In the genomic region with DNA sequence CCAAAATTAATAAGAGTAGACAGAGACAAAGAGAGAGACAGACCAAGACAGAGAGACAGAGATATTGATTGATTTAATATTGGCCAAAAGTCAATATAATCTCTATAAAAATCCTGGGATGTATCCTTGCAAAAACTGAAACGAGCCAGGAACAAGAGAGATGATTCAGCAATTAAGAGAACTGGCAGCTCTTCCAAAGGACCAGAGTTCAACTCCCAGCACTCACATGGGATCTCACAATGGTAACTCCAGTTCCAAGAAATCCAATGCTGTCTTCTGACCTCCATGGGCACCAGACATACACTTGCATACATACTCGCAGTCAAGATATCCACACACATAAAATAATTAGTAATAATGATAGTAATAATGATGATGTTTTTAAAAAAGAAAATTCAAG, we compare ENCODE assay signal across 37 mouse cellular contexts. TPM values are rescaled to one million over a fixed set of nuclear protein-coding genes. Genes with fewer than 3 reads are reported as not detected.
"Had no signal": no experiment of that assay in that cellular context is flagged by ENCODE, and none has a peak within 500 bp of the region (broad histone marks: within the 10 kb centered on the region; RNA-seq: fewer than 3 reads in every experiment).

No protein-coding gene starts in this region.

- H3K9ac ChIP-seq: heart, embryonic 12.5 days; heart, embryonic 13.5 days; heart, embryonic 15.5 days; hindbrain, embryonic 12.5 days; hindbrain, embryonic 13.5 days; hindbrain, embryonic 14.5 days; hindbrain, embryonic 15.5 days; intestine, embryonic 15.5 days; kidney, embryonic 15.5 days had no signal

- H3K27me3 ChIP-seq: heart, embryonic 12.5 days; heart, embryonic 13.5 days; heart, embryonic 15.5 days; hindbrain, embryonic 12.5 days; hindbrain, embryonic 13.5 days; hindbrain, embryonic 15.5 days; intestine, embryonic 15.5 days; kidney, embryonic 15.5 days had no signal

- DNase-seq: heart, postnatal 10 days; heart, postnatal 14 days; heart, postnatal 36 days; heart, postnatal 4 days; kidney, adult 11 months; kidney, adult 18-20 months; kidney, adult 2 months; kidney, adult 8-10 months; kidney, adult 9 months; kidney, postnatal 10 days; kidney, postnatal 14 days; kidney, postnatal 25 days; kidney, postnatal 36 days; kidney, postnatal 4 days; layer of hippocampus, adult 9-11 months; layer of hippocampus, postnatal 36 days had no signal

- H3K4me3 ChIP-seq: heart, embryonic 10.5 days; heart, embryonic 12.5 days; heart, embryonic 13.5 days; heart, embryonic 15.5 days; hindbrain, embryonic 10.5 days; hindbrain, embryonic 12.5 days; hindbrain, embryonic 13.5 days; hindbrain, embryonic 15.5 days; intestine, embryonic 15.5 days; kidney, embryonic 15.5 days; layer of hippocampus, adult 2 months; left cerebral cortex, adult 2 months had no signal

- H3K27ac ChIP-seq: heart, embryonic 10.5 days; heart, embryonic 13.5 days; heart, embryonic 15.5 days; hindbrain, embryonic 10.5 days; hindbrain, embryonic 12.5 days; hindbrain, embryonic 13.5 days; hindbrain, embryonic 14.5 days; hindbrain, embryonic 15.5 days; hindbrain, postnatal 0 days; intestine, embryonic 15.5 days; kidney, embryonic 15.5 days; kidney, postnatal 0 days; layer of hippocampus, adult 2 months; left cerebral cortex, adult 2 months had no signal

- H3K9me3 ChIP-seq: heart, embryonic 10.5 days; heart, embryonic 12.5 days; heart, embryonic 13.5 days; heart, embryonic 15.5 days; hindbrain, embryonic 10.5 days; hindbrain, embryonic 12.5 days; hindbrain, embryonic 13.5 days; hindbrain, embryonic 15.5 days; intestine, embryonic 15.5 days; kidney, embryonic 15.5 days had no signal

- H3K4me2 ChIP-seq: heart, embryonic 11.5 days; heart, embryonic 12.5 days; heart, embryonic 13.5 days; heart, embryonic 15.5 days; hindbrain, embryonic 12.5 days; hindbrain, embryonic 13.5 days; hindbrain, embryonic 14.5 days; hindbrain, embryonic 15.5 days; intestine, embryonic 15.5 days; kidney, embryonic 15.5 days had no signal

- ATAC-seq: hindbrain, embryonic 16.5 days; hindbrain, postnatal 0 days; inflammation-experienced regulatory T-cells, adult 6 months; intestine, embryonic 15.5 days; intestine, embryonic 16.5 days; intestine, postnatal 0 days had no signal

- H3K4me1 ChIP-seq: heart, embryonic 10.5 days; heart, embryonic 12.5 days; heart, embryonic 13.5 days; heart, embryonic 15.5 days; hindbrain, embryonic 10.5 days; hindbrain, embryonic 12.5 days; hindbrain, embryonic 13.5 days; hindbrain, embryonic 15.5 days; intestine, embryonic 15.5 days had no signal

- H3K36me3 ChIP-seq: heart, embryonic 10.5 days; heart, embryonic 12.5 days; heart, embryonic 13.5 days; heart, embryonic 15.5 days; hindbrain, embryonic 10.5 days; hindbrain, embryonic 12.5 days; hindbrain, embryonic 13.5 days; hindbrain, embryonic 15.5 days; intestine, embryonic 15.5 days; kidney, embryonic 15.5 days had no signal

RNA-seq across cellular contexts. Expression of a gene that starts 8.9 kb away (rescaled TPM):
- total RNA-seq: hematopoietic stem cell, adult 5-6 weeks had no signal
- polyA plus RNA-seq: heart, embryonic 15.5 days had no signal
